12 mouse cellular contexts compared by ENCODE assay signal in the genomic region with DNA sequence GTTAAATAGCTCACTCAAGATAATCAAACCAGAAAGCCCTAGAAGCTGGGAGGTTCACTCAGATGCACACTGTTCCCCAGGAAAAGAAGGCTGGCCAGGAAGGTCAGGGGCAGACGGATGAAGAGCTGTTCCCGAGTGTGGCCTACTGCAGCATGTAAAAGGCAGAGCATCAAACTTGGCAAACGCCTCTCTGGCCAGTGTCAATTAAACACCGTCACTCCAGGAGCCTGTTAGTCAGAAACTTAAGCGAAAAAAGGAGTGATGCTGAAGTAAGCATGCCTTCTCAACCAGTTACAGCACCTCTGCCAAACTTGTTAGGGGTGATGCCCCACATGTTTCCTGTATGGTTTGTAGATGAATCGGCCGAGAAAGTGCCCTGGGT.
DNase-seq lines count a peak whose midpoint lies in the region; ATAC-seq and TF ChIP-seq lines count a peak whose summit lies in the region.
"Had no signal": no experiment of that assay in that cellular context is flagged by ENCODE, and none has a peak within 500 bp of the region (broad histone marks: within the 10 kb centered on the region; RNA-seq: fewer than 3 reads in every experiment).

No protein-coding gene starts in this region.

- no peak for TF ChIP-seq EP300 in heart, postnatal 0 days (IDR thresholded peaks at IDR 0.05; ENCODE audit: low read depth)

- WGBS in heart, postnatal 0 days, result 17% methylated on average over 7 of the region's 7 CpGs
- 21% methylated on average over 7 of the region's 7 CpGs for WGBS in limb, embryonic 12.5 days
- WGBS in midbrain, embryonic 10.5 days, result 70% methylated on average over 7 of the region's 7 CpGs

- DNase-seq in kidney, adult 11 months, result peak; percentile 6
- no peak for DNase-seq in kidney, adult 18-20 months
- peak; percentile 36 to 51 for DNase-seq in cerebellum, postnatal 14 days
- DNase-seq in heart, postnatal 0 days (ENCODE audit: low spot score), result peak; percentile 62
- no peak for DNase-seq in midbrain, embryonic 10.5 days (ENCODE audit: low spot score)
- no peak for DNase-seq in left cerebral cortex, postnatal 14 days (ENCODE audit: low spot score in 2 of 2)
- no peak for DNase-seq in embryo, embryonic 10.5 days (ENCODE audit: low spot score)
- DNase-seq: adrenal gland, adult 2 months had no signal

- TF ChIP-seq CTCF in heart, postnatal 0 days (IDR thresholded peaks at IDR 0.05; ENCODE audit: low read depth), result no peak

- H3K4me3 ChIP-seq in heart, postnatal 0 days (ENCODE audit: low read depth, low read length), result no peak overlapping the region
- no peak overlapping the region for H3K4me3 ChIP-seq in limb, embryonic 12.5 days (replicated peaks)
- no peak overlapping the region for H3K4me3 ChIP-seq in midbrain, embryonic 10.5 days
- H3K4me3 ChIP-seq: embryonic facial prominence, embryonic 15.5 days; megakaryocyte, embryonic 14.5 days had no signal

- no peak overlapping the region for H3K4me2 ChIP-seq in heart, postnatal 0 days (ENCODE audit: low read depth, low read length)
- no peak overlapping the region for H3K4me2 ChIP-seq in limb, embryonic 12.5 days
- H3K4me2 ChIP-seq: embryonic facial prominence, embryonic 15.5 days had no signal

- H3K27me3 ChIP-seq in heart, postnatal 0 days (ENCODE audit: control insufficient read depth, insufficient read depth, low read length), result no peaks in the 10 kb centered on the region
- H3K27me3 ChIP-seq in limb, embryonic 12.5 days, result no peaks in the 10 kb centered on the region
- no peaks in the 10 kb centered on the region for H3K27me3 ChIP-seq in midbrain, embryonic 10.5 days (ENCODE audit: low read depth, poor library complexity, severe bottlenecking)
- H3K27me3 ChIP-seq: CH12.LX; embryonic facial prominence, embryonic 15.5 days had no signal

- H3K9ac ChIP-seq in heart, postnatal 0 days (replicated peaks; ENCODE audit: low read depth, low read length), result no peak overlapping the region
- H3K9ac ChIP-seq in limb, embryonic 12.5 days (replicated peaks), result no peak overlapping the region
- H3K9ac ChIP-seq: embryonic facial prominence, embryonic 15.5 days had no signal

- H3K9me3 ChIP-seq in heart, postnatal 0 days (replicated peaks; ENCODE audit: control insufficient read depth, low read length), result no peaks in the 10 kb centered on the region
- H3K9me3 ChIP-seq in limb, embryonic 12.5 days, result no peaks in the 10 kb centered on the region
- H3K9me3 ChIP-seq in midbrain, embryonic 10.5 days (replicated peaks), result no peaks in the 10 kb centered on the region
- H3K9me3 ChIP-seq: embryonic facial prominence, embryonic 15.5 days; megakaryocyte, embryonic 14.5 days had no signal

- H3K36me3 ChIP-seq in heart, postnatal 0 days (replicated peaks; ENCODE audit: control insufficient read depth, insufficient read depth, low read length), result no peaks in the 10 kb centered on the region
- no peaks in the 10 kb centered on the region for H3K36me3 ChIP-seq in limb, embryonic 12.5 days
- H3K36me3 ChIP-seq in midbrain, embryonic 10.5 days, result no peaks in the 10 kb centered on the region
- H3K36me3 ChIP-seq: embryonic facial prominence, embryonic 15.5 days had no signal

- peaks cover 41% of the 10 kb centered on the region for H3K4me1 ChIP-seq in heart, postnatal 0 days (ENCODE audit: control insufficient read depth, insufficient read depth)
- H3K4me1 ChIP-seq in limb, embryonic 12.5 days (replicated peaks), result peaks cover 45% of the 10 kb centered on the region
- peaks cover 15% of the 10 kb centered on the region for H3K4me1 ChIP-seq in midbrain, embryonic 10.5 days
- H3K4me1 ChIP-seq: megakaryocyte, embryonic 14.5 days had no signal

- H3K27ac ChIP-seq in heart, postnatal 0 days (ENCODE audit: low read depth), result peak overlapping the region; percentile 87
- H3K27ac ChIP-seq in limb, embryonic 12.5 days, result peak overlapping the region; percentile 64; the same call in 1 of the 2 replicates
- no peak overlapping the region; the same call in 1 of the 2 replicates for H3K27ac ChIP-seq in midbrain, embryonic 10.5 days (replicated peaks)
- H3K27ac ChIP-seq: embryonic facial prominence, embryonic 15.5 days had no signal

- peak; percentile 84 for ATAC-seq in heart, postnatal 0 days (ENCODE audit: insufficient read depth, low read depth)
- no peak for ATAC-seq in limb, embryonic 12.5 days (ENCODE audit: insufficient number of reproducible peaks, insufficient read depth, low FRiP score, low TSS enrichment, low read depth)

- intact Hi-C loops in left cerebral cortex, postnatal 14 days (cut with DNase I), result no loop called here

Comparison
In these comparisons a context has a peak if more than half of its experiments do, and no peak if none do; other contexts are left out.
1. DNase-seq: peak in kidney, adult 11 months (single experiment), cerebellum, postnatal 14 days (2 of 2) and heart, postnatal 0 days (single experiment); none in kidney, adult 18-20 months (single experiment), midbrain, embryonic 10.5 days (single experiment), left cerebral cortex, postnatal 14 days (0 of 2) and embryo, embryonic 10.5 days (single experiment).